Mouse (Mus musculus): ENCODE results near the gene Alox12.

DNA sequence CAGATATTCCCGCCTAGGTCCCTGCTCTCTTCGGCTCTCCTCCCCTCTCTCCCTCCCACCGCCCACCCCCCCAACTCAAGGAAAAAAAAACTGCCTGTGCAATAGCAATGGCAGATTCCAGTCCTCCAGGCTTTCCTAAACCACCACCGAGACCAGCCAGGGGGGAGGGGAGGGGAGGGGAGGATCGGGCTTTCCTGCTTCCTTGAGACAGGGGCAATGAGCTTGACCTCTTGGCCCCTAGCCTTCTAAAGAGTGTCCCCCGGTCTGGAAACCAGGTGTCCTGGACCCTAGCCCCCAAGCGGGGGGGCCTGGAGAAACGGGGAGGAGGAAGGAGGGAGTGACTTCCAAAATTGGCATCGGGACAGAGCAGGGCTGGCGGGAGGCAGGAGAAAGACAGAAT is 22.6 kb downstream of the Alox12 start:
- TF ChIP-seq CTCF (IDR thresholded peaks at IDR 0.05; ENCODE audit: low read depth) (no peak), EP300 (IDR thresholded peaks at IDR 0.05; ENCODE audit: low read depth) (no peak)
